Mouse (Mus musculus): Measurements from ENCODE around the gene Inpp5e. TPM values are rescaled to one million over a fixed set of nuclear protein-coding genes. Genes with fewer than 3 reads are reported as not detected.

Gene Inpp5e
- total RNA-seq (2018; cell fraction: chromatin; rRNA removed): 10 to 100 TPM; 13.5 to 87.3 (median 47.3) TPM
- total RNA-seq (2018; cell fraction: cytosol; rRNA removed): 10 to 100 TPM in 10 of 26 experiments, 1 to 10 TPM in 16; 4.2 to 12.6 (median 9.4) TPM
- total RNA-seq (2018; cell fraction: nucleus; rRNA removed): 10 to 100 TPM in 25 of 26 experiments, 1 to 10 TPM in 1; 8.8 to 57.6 (median 25.2) TPM
- 7.1 to 9.4 TPM (median 9.3 TPM) in 3 replicates for polyA plus RNA-seq (2018)

- Histone ChIP-seq H3K27ac (0 out of 2 replicates have a peak within 1 kb of the TSS, but pooled peaks have one; percentile 17), H3K79me2 (ENCODE audit: inconsistent target) (peaks cover 42% of the 10 kb centered on the region; the same call in 1 of the 2 replicates), H3K36me3 (ENCODE audit: inconsistent target) (peaks cover 34% of the 10 kb centered on the region; the same call in 1 of the 2 replicates), H3K4me3 (ENCODE audit: inconsistent target) (peak within 1 kb of the TSS; percentile 61)
- under 1% methylated on average over 57 of the region's 57 CpGs for WGBS (ENCODE audit: missing documents)
Observed at GRCm38 (mm10) chr2:26408515-26409356, at the start of gene Inpp5e. Gene Inpp5e (minus strand): TSS chr2:26409203.

- no peak overlapping the region for H3K4me3 ChIP-seq (ENCODE audit: inconsistent target)
- peaks cover 43% of the 10 kb centered on the region for H3K36me3 ChIP-seq (ENCODE audit: inconsistent target)
- WGBS (ENCODE audit: missing documents): 70% methylated on average over 7 of the region's 7 CpGs
Observed at GRCm38 (mm10) chr2:26458402-26459124, 49.6 kb upstream of the Inpp5e start.

GRCm38 (mm10) chr2:26449121-26450060, 40.4 kb upstream of the Inpp5e start:
- WGBS (ENCODE audit: missing documents): 29% methylated on average over 4 of the region's 5 CpGs
- Histone ChIP-seq H3K4me3 (ENCODE audit: inconsistent target) (no peak overlapping the region), H3K36me3 (ENCODE audit: inconsistent target) (no peaks in the 10 kb centered on the region), H3K27ac (no peak overlapping the region), H3K79me2 (ENCODE audit: inconsistent target) (peaks cover 24% of the 10 kb centered on the region)

More at GRCm38 (mm10) chr2:26458402-26459124, 49.6 kb upstream of the Inpp5e start:
- H3K27ac ChIP-seq: no peak overlapping the region
- H3K79me2 ChIP-seq (ENCODE audit: inconsistent target): no peaks in the 10 kb centered on the region

- WGBS (ENCODE audit: missing documents): 47% methylated on average over 1 of the region's 1 CpGs
Observed at GRCm38 (mm10) chr2:26447451-26447850, 38.4 kb upstream of the Inpp5e start.

DNA sequence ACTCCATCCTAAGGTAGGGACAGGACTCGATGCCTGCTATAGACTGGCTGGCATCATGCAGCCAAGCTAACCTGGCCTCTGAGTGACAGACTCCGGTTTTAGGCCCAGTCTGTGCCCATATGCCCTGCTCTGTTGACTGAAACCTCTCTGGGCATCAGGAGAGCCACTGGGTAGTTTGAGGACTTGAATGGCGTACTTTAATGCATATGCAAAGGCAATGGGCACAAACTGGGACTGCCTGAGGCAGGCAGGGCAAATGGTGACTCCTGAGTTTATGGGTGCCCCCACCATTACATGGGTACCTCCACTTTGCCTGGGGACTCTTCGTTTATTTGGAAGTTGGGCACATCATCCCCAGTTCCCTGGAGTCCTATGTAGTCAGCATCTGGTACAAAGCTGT, 37.7 kb upstream of the Inpp5e start:
- H3K79me2 ChIP-seq (ENCODE audit: inconsistent target): peaks cover 51% of the 10 kb centered on the region
- peak overlapping the region; percentile 77 for H3K27ac ChIP-seq
- WGBS (ENCODE audit: missing documents): 76% methylated on average over 4 of the region's 4 CpGs
- peak overlapping the region; percentile 86 for H3K4me3 ChIP-seq (ENCODE audit: inconsistent target)
- H3K36me3 ChIP-seq (ENCODE audit: inconsistent target): peaks cover 2% of the 10 kb centered on the region

More at GRCm38 (mm10) chr2:26447451-26447850, 38.4 kb upstream of the Inpp5e start:
- H3K79me2 ChIP-seq (ENCODE audit: inconsistent target): peaks cover 44% of the 10 kb centered on the region
- H3K36me3 ChIP-seq (ENCODE audit: inconsistent target): no peaks in the 10 kb centered on the region
- H3K4me3 ChIP-seq (ENCODE audit: inconsistent target): no peak overlapping the region
- no peak overlapping the region for H3K27ac ChIP-seq

- H3K36me3 ChIP-seq (ENCODE audit: inconsistent target): peaks cover 10% of the 10 kb centered on the region
- 1% methylated on average over 44 of the region's 44 CpGs for WGBS (ENCODE audit: missing documents)
Observed at GRCm38 (mm10) chr2:26445666-26446445, 36.9 kb upstream of the Inpp5e start.

GRCm38 (mm10) chr2:26444946-26445665, 36.1 kb upstream of the Inpp5e start, which contains the start of gene Sec16a:
Gene Sec16a (minus strand): TSS chr2:26445216.
- Histone ChIP-seq H3K27ac (peak within 1 kb of the TSS; percentile 77), H3K4me3 (ENCODE audit: inconsistent target) (peak within 1 kb of the TSS; percentile 94), H3K36me3 (ENCODE audit: inconsistent target) (peaks cover 18% of the 10 kb centered on the region), H3K79me2 (ENCODE audit: inconsistent target) (peaks cover 66% of the 10 kb centered on the region)
- WGBS (ENCODE audit: missing documents): under 1% methylated on average over 58 of the region's 61 CpGs

More at GRCm38 (mm10) chr2:26445666-26446445, 36.9 kb upstream of the Inpp5e start:
- Histone ChIP-seq H3K79me2 (ENCODE audit: inconsistent target) (peaks cover 60% of the 10 kb centered on the region), H3K27ac (peak overlapping the region; percentile 77), H3K4me3 (ENCODE audit: inconsistent target) (peak overlapping the region; percentile 86)

DNA sequence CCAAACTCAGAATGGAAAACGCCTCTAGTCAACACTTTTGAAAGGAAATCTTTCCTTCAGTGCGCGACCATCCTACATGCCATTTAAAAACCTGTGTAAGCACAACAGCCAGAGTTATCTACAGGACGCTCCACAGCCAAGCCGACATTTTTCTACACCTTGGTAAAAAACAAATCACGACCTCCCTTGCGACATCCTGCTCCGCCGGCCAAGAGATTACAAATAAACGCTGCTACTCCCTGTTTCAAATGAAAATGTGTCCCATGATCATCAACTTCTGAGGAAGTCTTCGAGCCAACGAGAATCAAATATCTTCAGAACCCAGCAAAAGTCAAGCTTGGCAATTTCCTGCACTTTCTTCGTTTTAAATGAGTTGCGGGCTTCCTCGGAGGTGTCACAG, 35.4 kb upstream of the Inpp5e start:
- H3K36me3 ChIP-seq (ENCODE audit: inconsistent target): peaks cover 24% of the 10 kb centered on the region

DNA sequence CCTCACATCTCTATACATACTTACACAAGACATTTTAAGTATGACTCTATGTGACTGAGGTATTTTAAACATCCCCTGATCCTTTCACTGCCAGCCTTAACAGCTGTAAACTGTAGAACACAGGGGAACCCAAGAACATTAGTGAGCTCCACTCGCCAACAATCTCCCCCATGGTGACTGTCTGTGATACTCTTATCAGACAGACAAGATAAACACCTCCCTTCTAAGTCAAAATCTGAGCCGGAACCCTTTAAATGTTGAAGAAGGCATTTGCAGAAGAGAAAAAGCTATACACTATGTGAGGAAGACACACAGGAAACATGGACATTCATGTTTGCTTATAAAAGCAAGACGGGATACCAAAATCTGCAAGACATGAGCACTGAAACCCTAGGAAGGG, 34.9 kb upstream of the Inpp5e start:
- H3K36me3 ChIP-seq (ENCODE audit: inconsistent target): peaks cover 29% of the 10 kb centered on the region
- 0 out of 2 replicates have a peak overlapping the region, but pooled peaks have one; percentile 59 for H3K27ac ChIP-seq
- H3K79me2 ChIP-seq (ENCODE audit: inconsistent target): peaks cover 78% of the 10 kb centered on the region
- peak overlapping the region; percentile 94 for H3K4me3 ChIP-seq (ENCODE audit: inconsistent target)
- WGBS (ENCODE audit: missing documents): 73% methylated on average over 2 of the region's 3 CpGs

More for the DNA sequence above, 35.4 kb upstream of the Inpp5e start:
- Histone ChIP-seq H3K27ac (peak overlapping the region; percentile 59), H3K4me3 (ENCODE audit: inconsistent target) (peak overlapping the region; percentile 94), H3K79me2 (ENCODE audit: inconsistent target) (peaks cover 73% of the 10 kb centered on the region)
- 6% methylated on average over 15 of the region's 15 CpGs for WGBS (ENCODE audit: missing documents)

GRCm38 (mm10) chr2:26442843-26443242, 33.8 kb upstream of the Inpp5e start:
- Histone ChIP-seq H3K27ac (no peak overlapping the region), H3K36me3 (ENCODE audit: inconsistent target) (peaks cover 39% of the 10 kb centered on the region), H3K79me2 (ENCODE audit: inconsistent target) (peaks cover 84% of the 10 kb centered on the region), H3K4me3 (ENCODE audit: inconsistent target) (no peak overlapping the region)
- 79% methylated on average over 1 of the region's 1 CpGs for WGBS (ENCODE audit: missing documents)

- H3K79me2 ChIP-seq (ENCODE audit: inconsistent target): peaks cover 84% of the 10 kb centered on the region
- 97% methylated on average over 5 of the region's 5 CpGs for WGBS (ENCODE audit: missing documents)
- no peak overlapping the region for H3K4me3 ChIP-seq (ENCODE audit: inconsistent target)
- peaks cover 45% of the 10 kb centered on the region for H3K36me3 ChIP-seq (ENCODE audit: inconsistent target)
- no peak overlapping the region for H3K27ac ChIP-seq
Observed at GRCm38 (mm10) chr2:26441688-26442087, 32.7 kb upstream of the Inpp5e start.

DNA sequence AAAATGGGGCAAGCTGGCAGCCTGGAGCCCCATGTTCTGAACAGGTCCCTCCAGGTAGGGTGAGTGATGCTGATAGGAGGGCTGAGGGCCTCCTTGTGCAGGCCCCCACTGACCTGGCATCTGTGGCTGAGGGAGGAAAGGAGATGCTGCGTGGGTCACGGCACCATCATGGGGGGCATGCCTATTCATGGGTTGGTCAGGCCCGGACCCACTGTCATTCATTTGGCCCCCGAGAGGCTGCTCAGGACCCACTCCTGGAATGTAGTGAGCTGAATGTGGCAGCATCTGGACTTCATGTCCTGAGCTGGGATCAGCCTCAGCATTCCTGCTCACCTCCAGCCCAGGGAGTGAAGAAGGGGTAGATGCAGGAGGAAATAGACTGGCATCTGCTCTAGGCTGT, 32.3 kb upstream of the Inpp5e start:
- Histone ChIP-seq H3K27ac (no peak overlapping the region), H3K79me2 (ENCODE audit: inconsistent target) (peaks cover 83% of the 10 kb centered on the region), H3K36me3 (ENCODE audit: inconsistent target) (peaks cover 45% of the 10 kb centered on the region), H3K4me3 (ENCODE audit: inconsistent target) (no peak overlapping the region)
- WGBS (ENCODE audit: missing documents): 86% methylated on average over 4 of the region's 4 CpGs

Measured in macrophage (primary cell).